Mouse (Mus musculus) limb, embryonic 10.5 days (tissue): ENCODE results near the gene Gm49673. TPM values are rescaled to one million over a fixed set of nuclear protein-coding genes. Genes with fewer than 3 reads are reported as not detected.
"Not testable (repeated sequence)": the region's sequence is repeated elsewhere in the genome, so short reads cannot be mapped to it uniquely, and the experiment has no call there.

ENCODE experiments used
- DNase-seq: peaks from one replicate; pipeline ENCODE4 v3.0.0-alpha.2; 2017; ENCODE audit warnings: low spot score
- H3K27ac ChIP-seq: fragments of 300-500 bp; sonication (generic); 2 replicates; pipeline ENCODE4 v1.5.1; 2016; ENCODE audit warnings: mild to moderate bottlenecking
- H3K27me3 ChIP-seq: fragments of 300-500 bp; sonication (generic); 2 replicates; pipeline ENCODE4 v1.6.1; 2016; ENCODE audit warnings: low read depth, mild to moderate bottlenecking; ENCODE audit not compliant: poor library complexity, severe bottlenecking
- H3K36me3 ChIP-seq: fragments of 300-500 bp; sonication (generic); 2 replicates; pipeline ENCODE4 v1.6.1; 2016; ENCODE audit warnings: mild to moderate bottlenecking, moderate library complexity
- H3K4me1 ChIP-seq: fragments of 300-500 bp; sonication (generic); 2 replicates; pipeline ENCODE4 v1.6.1; 2016
- H3K4me3 ChIP-seq: fragments of 300-500 bp; sonication (generic); 2 replicates; pipeline ENCODE4 v1.5.1; 2016; ENCODE audit warnings: mild to moderate bottlenecking, moderate library complexity
- H3K9me3 ChIP-seq: fragments of 300-500 bp; sonication (generic); replicated peaks from 2 replicates; pipeline ENCODE4 v1.6.1; 2016; ENCODE audit warnings: mild to moderate bottlenecking
- WGBS: fragments of 180-500 bp; shearing (Covaris S2); methylation state at CpG from one replicate; pipeline ENCODE4 v1.1.7; 2016; 5-methylcytosine and 5-hydroxymethylcytosine counted together
- polyA plus RNA-seq: library from polyadenylated mRNA; unstranded; fragments of >200 nt; fragmentation: Nextera tagmentation; extraction: Ambion mirVana; gene quantifications from 2 replicates; pipeline ENCODE4 v1.2.1, GENCODE M21; 2016

The Gm49673 gene
- polyA plus RNA-seq, 1 experiment from 2014 or later, result not detected

GRCm38 (mm10) chr17:8122974-8123373 is 24.6 kb downstream of the Gm49673 start:
- not testable (repeated sequence) for H3K4me3 ChIP-seq, H3K27ac ChIP-seq
- no CpG with 5 or more reads among the region's 3 CpGs for WGBS

GRCm38 (mm10) chr17:8116928-8117327 is 30.7 kb downstream of the Gm49673 start:
- H3K36me3 ChIP-seq, H3K27ac ChIP-seq, H3K4me1 ChIP-seq, H3K27me3 ChIP-seq, DNase-seq, H3K4me3 ChIP-seq, H3K9me3 ChIP-seq: not testable (repeated sequence)
- WGBS, result no CpG with 5 or more reads among the region's 6 CpGs

More at GRCm38 (mm10) chr17:8122974-8123373, 24.6 kb downstream of the Gm49673 start:
- not testable (repeated sequence) for DNase-seq, H3K4me1 ChIP-seq, H3K36me3 ChIP-seq, H3K27me3 ChIP-seq, H3K9me3 ChIP-seq

GRCm38 (mm10) chr17:8116378-8116777 is 31.2 kb downstream of the Gm49673 start:
- WGBS, result 79% methylated on average over 6 of the region's 11 CpGs
- not testable (repeated sequence) for H3K4me1 ChIP-seq, H3K27ac ChIP-seq, H3K27me3 ChIP-seq, DNase-seq, H3K36me3 ChIP-seq, H3K9me3 ChIP-seq, H3K4me3 ChIP-seq

- H3K27me3 ChIP-seq, H3K27ac ChIP-seq: not testable (repeated sequence)
- WGBS, result no CpG with 5 or more reads among the region's 1 CpGs
Measured at GRCm38 (mm10) chr17:8112199-8112598, 35.4 kb downstream of the Gm49673 start.

GRCm38 (mm10) chr17:8101297-8101609 is 46.3 kb downstream of the Gm49673 start:
- H3K27me3 ChIP-seq, H3K27ac ChIP-seq, H3K9me3 ChIP-seq, H3K36me3 ChIP-seq, H3K4me1 ChIP-seq, DNase-seq, H3K4me3 ChIP-seq: not testable (repeated sequence)
- 39% methylated on average over 3 of the region's 6 CpGs for WGBS

More at GRCm38 (mm10) chr17:8112199-8112598, 35.4 kb downstream of the Gm49673 start:
- not testable (repeated sequence) for DNase-seq, H3K9me3 ChIP-seq, H3K4me3 ChIP-seq, H3K4me1 ChIP-seq, H3K36me3 ChIP-seq

GRCm38 (mm10) chr17:8100405-8101296 is 46.9 kb downstream of the Gm49673 start:
- not testable (repeated sequence) for H3K4me3 ChIP-seq, H3K4me1 ChIP-seq, H3K27ac ChIP-seq, H3K9me3 ChIP-seq, DNase-seq, H3K27me3 ChIP-seq, H3K36me3 ChIP-seq
- WGBS, result 40% methylated on average over 8 of the region's 26 CpGs

- not testable (repeated sequence) for H3K27ac ChIP-seq, H3K27me3 ChIP-seq
Measured at GRCm38 (mm10) chr17:8096199-8096598, 51.4 kb downstream of the Gm49673 start.

GRCm38 (mm10) chr17:8095653-8096052 is 51.9 kb downstream of the Gm49673 start:
- WGBS, result 59% methylated on average over 3 of the region's 5 CpGs
- not testable (repeated sequence) for DNase-seq, H3K27ac ChIP-seq, H3K4me3 ChIP-seq, H3K36me3 ChIP-seq, H3K27me3 ChIP-seq, H3K4me1 ChIP-seq, H3K9me3 ChIP-seq

More at GRCm38 (mm10) chr17:8096199-8096598, 51.4 kb downstream of the Gm49673 start:
- not testable (repeated sequence) for H3K9me3 ChIP-seq, DNase-seq, H3K4me3 ChIP-seq, H3K4me1 ChIP-seq, H3K36me3 ChIP-seq
- 67% methylated on average over 3 of the region's 5 CpGs for WGBS

GRCm38 (mm10) chr17:8092537-8093526 is 54.8 kb downstream of the Gm49673 start:
- not testable (repeated sequence) for H3K4me1 ChIP-seq, H3K4me3 ChIP-seq, H3K27me3 ChIP-seq, H3K9me3 ChIP-seq, H3K27ac ChIP-seq, H3K36me3 ChIP-seq, DNase-seq
- 67% methylated on average over 4 of the region's 18 CpGs for WGBS

- not testable (repeated sequence) for H3K9me3 ChIP-seq, H3K27me3 ChIP-seq, H3K4me1 ChIP-seq, H3K27ac ChIP-seq, H3K4me3 ChIP-seq, DNase-seq, H3K36me3 ChIP-seq
- WGBS, result 84% methylated on average over 14 of the region's 14 CpGs
Measured at GRCm38 (mm10) chr17:8091320-8091719, 56.3 kb downstream of the Gm49673 start.

GRCm38 (mm10) chr17:8069847-8070246 is 77.7 kb downstream of the Gm49673 start:
- H3K27me3 ChIP-seq, H3K27ac ChIP-seq, DNase-seq, H3K4me1 ChIP-seq, H3K4me3 ChIP-seq, H3K9me3 ChIP-seq, H3K36me3 ChIP-seq: not testable (repeated sequence)
- 84% methylated on average over 2 of the region's 2 CpGs for WGBS

GRCm38 (mm10) chr17:8056637-8057138 is 90.9 kb downstream of the Gm49673 start:
- not testable (repeated sequence) for H3K4me3 ChIP-seq, H3K36me3 ChIP-seq, H3K9me3 ChIP-seq, H3K4me1 ChIP-seq, DNase-seq, H3K27me3 ChIP-seq, H3K27ac ChIP-seq
- 77% methylated on average over 2 of the region's 3 CpGs for WGBS
